Mouse (Mus musculus) heart, embryonic 10.5 days (tissue): ENCODE measurements around the gene Tnfrsf4. TPM values are rescaled to one million over a fixed set of nuclear protein-coding genes. Genes with fewer than 3 reads are reported as not detected.

ENCODE experiments used
- DNase-seq: peaks from one replicate; pipeline ENCODE4 v3.0.0-alpha.2; 2017; ENCODE audit warnings: low spot score
- H3K27ac ChIP-seq: fragments of 300-500 bp; sonication (generic); 2 replicates; pipeline ENCODE4 v1.5.1; 2016; ENCODE audit warnings: mild to moderate bottlenecking
- H3K27me3 ChIP-seq: fragments of 300-500 bp; sonication (generic); 2 replicates; pipeline ENCODE4 v1.6.1; 2016; ENCODE audit warnings: mild to moderate bottlenecking; ENCODE audit not compliant: poor library complexity, insufficient read depth, severe bottlenecking
- H3K36me3 ChIP-seq: fragments of 300-500 bp; sonication (generic); 2 replicates; pipeline ENCODE4 v1.6.1; 2016; ENCODE audit warnings: mild to moderate bottlenecking, moderate library complexity
- H3K4me1 ChIP-seq: fragments of 300-500 bp; sonication (generic); 2 replicates; pipeline ENCODE4 v1.6.1; 2016; ENCODE audit warnings: mild to moderate bottlenecking
- H3K4me3 ChIP-seq: fragments of 300-500 bp; sonication (generic); 2 replicates; pipeline ENCODE4 v1.5.1; 2016; ENCODE audit warnings: mild to moderate bottlenecking, moderate library complexity
- H3K9me3 ChIP-seq: fragments of 300-500 bp; sonication (generic); 2 replicates; pipeline ENCODE4 v1.6.1; 2016; ENCODE audit warnings: mild to moderate bottlenecking, moderate library complexity
- WGBS: fragments of 180-500 bp; shearing (Covaris S2); methylation state at CpG from one replicate; pipeline ENCODE4 v1.1.7; 2016; 5-methylcytosine and 5-hydroxymethylcytosine counted together
- polyA plus RNA-seq: library from polyadenylated mRNA; unstranded; fragments of >200 nt; fragmentation: Nextera tagmentation; extraction: Ambion mirVana; gene quantifications from 2 replicates; pipeline ENCODE4 v1.2.1, GENCODE M21; 2016

Tnfrsf4 gene
- polyA plus RNA-seq, 1 experiment from 2014 or later = 1.0 TPM

DNA sequence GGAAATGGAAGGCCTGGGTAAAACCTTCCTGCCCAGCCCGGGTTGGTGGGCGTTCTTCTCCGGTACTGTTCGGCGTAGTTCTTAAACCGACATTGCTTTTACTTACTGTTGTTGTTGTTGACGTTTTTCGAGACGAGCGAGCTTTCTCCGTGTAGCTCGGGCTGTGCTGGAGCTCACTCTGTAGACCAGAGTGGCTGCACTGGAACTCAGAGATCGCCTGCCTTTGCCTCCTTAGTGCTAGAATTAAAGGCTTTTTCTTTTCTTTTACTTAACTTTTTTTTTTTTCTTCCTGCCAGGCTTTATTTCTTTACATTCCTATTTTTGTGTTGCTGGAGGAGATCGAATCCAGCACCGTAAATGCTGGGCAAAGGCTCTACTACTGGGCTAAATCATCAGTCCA is 20.0 kb upstream of the Tnfrsf4 start:
- 5% methylated on average over 15 of the region's 15 CpGs for WGBS
- peaks cover 36% of the 10 kb centered on the region for H3K36me3 ChIP-seq
- H3K27me3 ChIP-seq = no peaks in the 10 kb centered on the region
- peak overlapping the region; percentile 98 for H3K27ac ChIP-seq
- peaks cover 23% of the 10 kb centered on the region for H3K4me1 ChIP-seq
- no peaks in the 10 kb centered on the region for H3K9me3 ChIP-seq
- peak overlapping the region; percentile 88 for H3K4me3 ChIP-seq
- no peak for DNase-seq

GRCm38 (mm10) chr4:156004109-156004508 is 9.5 kb upstream of the Tnfrsf4 start:
- Histone ChIP-seq H3K27me3 (no peaks in the 10 kb centered on the region), H3K4me3 (no peak overlapping the region), H3K27ac (no peak overlapping the region), H3K9me3 (no peaks in the 10 kb centered on the region), H3K36me3 (peaks cover 94% of the 10 kb centered on the region), H3K4me1 (no peaks in the 10 kb centered on the region)
- no peak for DNase-seq
- 91% methylated on average over 3 of the region's 3 CpGs for WGBS

GRCm38 (mm10) chr4:156008369-156008768 is 5.3 kb upstream of the Tnfrsf4 start:
- WGBS = 85% methylated on average over 4 of the region's 4 CpGs
- peaks cover 95% of the 10 kb centered on the region for H3K36me3 ChIP-seq

GRCm38 (mm10) chr4:156014436-156014835 is 793 bp downstream of the Tnfrsf4 start:
- no peaks in the 10 kb centered on the region for H3K9me3 ChIP-seq
- peaks cover 53% of the 10 kb centered on the region for H3K36me3 ChIP-seq
- peaks cover 17% of the 10 kb centered on the region; the same call in 1 of the 2 replicates for H3K4me1 ChIP-seq
- WGBS = 84% methylated on average over 2 of the region's 2 CpGs
- DNase-seq = no peak
- H3K27me3 ChIP-seq = no peaks in the 10 kb centered on the region
- no peak overlapping the region for H3K4me3 ChIP-seq
- no peak overlapping the region for H3K27ac ChIP-seq

More at GRCm38 (mm10) chr4:156008369-156008768, 5.3 kb upstream of the Tnfrsf4 start:
- Histone ChIP-seq H3K4me1 (no peaks in the 10 kb centered on the region), H3K4me3 (no peak overlapping the region), H3K27me3 (no peaks in the 10 kb centered on the region), H3K9me3 (no peaks in the 10 kb centered on the region), H3K27ac (no peak overlapping the region)
- no peak for DNase-seq

DNA sequence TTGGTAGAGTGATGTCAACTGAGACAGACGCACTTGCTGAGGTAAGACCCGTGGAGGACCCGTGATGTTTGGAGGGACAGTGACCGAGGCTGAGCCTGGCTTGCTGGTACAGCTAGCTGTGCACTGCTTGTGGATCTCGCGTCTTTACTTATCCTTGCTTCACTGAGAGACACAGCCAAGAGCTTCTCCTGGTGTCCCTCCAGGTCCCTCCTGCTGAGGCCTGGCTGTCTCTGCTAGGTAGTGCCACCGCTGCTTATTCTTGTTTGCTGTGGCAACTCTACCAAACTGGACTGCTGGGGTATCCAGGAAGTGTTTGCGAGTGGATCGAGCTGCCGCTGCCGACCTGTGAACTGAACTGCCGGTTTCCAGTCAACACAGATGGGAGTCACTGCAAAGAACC is 6.1 kb downstream of the Tnfrsf4 start:
- WGBS = 88% methylated on average over 12 of the region's 12 CpGs
- DNase-seq = no peak
- no peaks in the 10 kb centered on the region for H3K27me3 ChIP-seq
- H3K27ac ChIP-seq = no peak overlapping the region
- no peaks in the 10 kb centered on the region for H3K9me3 ChIP-seq
- H3K36me3 ChIP-seq = peaks cover 24% of the 10 kb centered on the region
- no peak overlapping the region for H3K4me3 ChIP-seq
- peaks cover 21% of the 10 kb centered on the region; the same call in 1 of the 2 replicates for H3K4me1 ChIP-seq

DNA sequence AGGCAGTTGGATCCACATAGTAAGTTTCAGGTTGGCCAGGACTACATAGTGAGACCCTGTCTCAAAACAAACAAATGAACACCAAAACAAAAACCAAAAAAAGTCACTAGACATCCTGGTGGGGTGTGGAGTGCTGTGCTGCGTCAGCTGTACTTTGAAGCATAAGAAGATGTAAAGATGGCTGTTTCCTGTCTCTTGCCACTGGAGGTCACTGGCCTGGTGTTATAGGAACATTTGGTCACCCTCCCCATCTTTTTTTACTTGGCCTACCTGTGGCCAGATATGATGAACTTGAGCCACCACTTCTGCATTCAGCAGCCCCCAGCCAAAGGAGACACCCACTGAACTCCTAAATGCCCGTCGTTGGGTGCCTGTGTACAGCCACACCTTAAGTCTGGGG is 7.7 kb downstream of the Tnfrsf4 start:
- Histone ChIP-seq H3K36me3 (peaks cover 28% of the 10 kb centered on the region), H3K27me3 (no peaks in the 10 kb centered on the region), H3K4me3 (no peak overlapping the region), H3K4me1 (peaks cover 14% of the 10 kb centered on the region), H3K9me3 (no peaks in the 10 kb centered on the region), H3K27ac (no peak overlapping the region)
- no peak for DNase-seq
- 68% methylated on average over 3 of the region's 3 CpGs for WGBS

GRCm38 (mm10) chr4:156021942-156022419 is 8.3 kb downstream of the Tnfrsf4 start:
- H3K4me3 ChIP-seq = no peak overlapping the region
- H3K27ac ChIP-seq = no peak overlapping the region
- no peaks in the 10 kb centered on the region for H3K27me3 ChIP-seq
- peak; percentile 69 for DNase-seq
- peaks cover 31% of the 10 kb centered on the region for H3K36me3 ChIP-seq
- peaks cover 15% of the 10 kb centered on the region for H3K4me1 ChIP-seq
- H3K9me3 ChIP-seq = no peaks in the 10 kb centered on the region
- 46% methylated on average over 9 of the region's 9 CpGs for WGBS

DNA sequence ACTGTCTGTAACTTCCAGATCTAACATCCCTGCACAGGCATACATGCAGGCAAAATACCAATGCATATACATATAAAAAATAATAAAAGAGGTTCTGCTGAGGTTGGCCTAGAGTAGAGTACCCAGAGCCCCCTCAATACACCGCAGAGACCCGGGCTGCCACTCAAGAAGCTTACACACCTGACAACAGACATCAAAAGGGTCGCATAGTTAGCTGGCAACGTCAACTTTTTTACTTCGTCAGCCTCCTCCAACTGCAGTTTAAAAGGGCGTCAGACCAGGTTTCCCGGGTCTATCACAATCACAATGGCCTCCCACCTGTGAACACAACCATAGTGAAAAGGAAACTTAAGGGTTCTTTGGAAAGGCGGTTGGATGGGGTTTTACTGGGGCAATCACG is 9.9 kb downstream of the Tnfrsf4 start:
- no peaks in the 10 kb centered on the region for H3K9me3 ChIP-seq
- DNase-seq = peak; percentile 68
- 83% methylated on average over 9 of the region's 9 CpGs for WGBS
- H3K36me3 ChIP-seq = peaks cover 47% of the 10 kb centered on the region
- H3K27ac ChIP-seq = no peak overlapping the region
- H3K27me3 ChIP-seq = no peaks in the 10 kb centered on the region
- no peak overlapping the region for H3K4me3 ChIP-seq
- peaks cover 15% of the 10 kb centered on the region for H3K4me1 ChIP-seq

DNA sequence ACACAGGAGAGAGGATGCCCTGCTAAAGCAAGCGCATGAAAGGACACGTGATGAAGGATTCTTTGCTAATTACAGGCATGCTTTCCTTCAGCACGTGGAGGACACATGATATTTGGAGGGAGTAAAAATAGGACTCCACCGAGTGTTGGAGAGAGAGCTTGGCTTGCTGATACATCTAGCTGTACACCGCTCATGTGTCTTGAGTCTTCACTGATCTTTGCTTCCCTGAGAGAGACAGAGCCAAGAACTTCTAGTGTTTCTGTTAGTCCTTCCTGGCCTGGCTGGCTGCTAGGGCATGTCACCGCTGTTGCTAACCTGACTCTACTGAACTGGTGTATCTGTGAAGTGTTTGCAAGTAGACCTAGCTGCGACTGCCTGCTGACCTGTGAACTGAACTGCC is 10.5 kb downstream of the Tnfrsf4 start:
- peaks cover 53% of the 10 kb centered on the region for H3K36me3 ChIP-seq
- no peak for DNase-seq
- WGBS = 81% methylated on average over 7 of the region's 7 CpGs

GRCm38 (mm10) chr4:156026013-156026412 is 12.4 kb downstream of the Tnfrsf4 start, which contains the start of gene Tnfrsf18:
Gene Tnfrsf18, plus strand, starts transcription at chr4:156026164.
- no peak for DNase-seq
- 52% methylated on average over 4 of the region's 4 CpGs for WGBS
- no peaks in the 10 kb centered on the region for H3K27me3 ChIP-seq
- H3K9me3 ChIP-seq = no peaks in the 10 kb centered on the region
- H3K4me3 ChIP-seq = no peak within 1 kb of the TSS
- H3K4me1 ChIP-seq = peaks cover 26% of the 10 kb centered on the region
- peaks cover 50% of the 10 kb centered on the region for H3K36me3 ChIP-seq
- H3K27ac ChIP-seq = no peak within 1 kb of the TSS

More for the DNA sequence above, 10.5 kb downstream of the Tnfrsf4 start:
- Histone ChIP-seq H3K9me3 (no peaks in the 10 kb centered on the region), H3K27ac (no peak overlapping the region), H3K4me3 (no peak overlapping the region), H3K4me1 (peaks cover 15% of the 10 kb centered on the region), H3K27me3 (no peaks in the 10 kb centered on the region)

GRCm38 (mm10) chr4:156028580-156028979 is 14.9 kb downstream of the Tnfrsf4 start:
- DNase-seq = peak; percentile 73
- peaks cover 34% of the 10 kb centered on the region for H3K4me1 ChIP-seq
- WGBS = 90% methylated on average over 7 of the region's 7 CpGs
- no peak overlapping the region for H3K4me3 ChIP-seq
- H3K27ac ChIP-seq = no peak overlapping the region
- H3K36me3 ChIP-seq = peaks cover 48% of the 10 kb centered on the region
- H3K27me3 ChIP-seq = no peaks in the 10 kb centered on the region
- no peaks in the 10 kb centered on the region for H3K9me3 ChIP-seq

- H3K4me1 ChIP-seq = peaks cover 45% of the 10 kb centered on the region
- 48% methylated on average over 9 of the region's 9 CpGs for WGBS
- H3K9me3 ChIP-seq = no peaks in the 10 kb centered on the region
- peak overlapping the region; percentile 67 for H3K4me3 ChIP-seq
- H3K36me3 ChIP-seq = peaks cover 39% of the 10 kb centered on the region
- H3K27me3 ChIP-seq = peaks cover 19% of the 10 kb centered on the region
- DNase-seq = no peak
- H3K27ac ChIP-seq = peak overlapping the region; percentile 90
Measured at GRCm38 (mm10) chr4:156030651-156031118, 17.0 kb downstream of the Tnfrsf4 start.

GRCm38 (mm10) chr4:156031255-156031592 is 17.6 kb downstream of the Tnfrsf4 start:
- H3K27ac ChIP-seq = peak overlapping the region; percentile 90
- no peaks in the 10 kb centered on the region for H3K9me3 ChIP-seq
- peak overlapping the region; percentile 67 for H3K4me3 ChIP-seq
- H3K27me3 ChIP-seq = peaks cover 24% of the 10 kb centered on the region
- peaks cover 34% of the 10 kb centered on the region for H3K36me3 ChIP-seq
- no peak for DNase-seq
- 9% methylated on average over 7 of the region's 7 CpGs for WGBS
- H3K4me1 ChIP-seq = peaks cover 41% of the 10 kb centered on the region
